Mouse (Mus musculus) midbrain, embryonic 10.5 days (tissue): ENCODE results near the gene Alk. TPM values are rescaled to one million over a fixed set of nuclear protein-coding genes. Genes with fewer than 3 reads are reported as not detected.

ENCODE experiments used
- DNase-seq: peaks from one replicate; pipeline ENCODE4 v3.0.0-alpha.2; 2017; ENCODE audit warnings: low spot score
- H3K27ac ChIP-seq: fragments of 300-500 bp; sonication (generic); replicated peaks from 2 replicates; pipeline ENCODE4 v1.5.1; 2016; ENCODE audit warnings: mild to moderate bottlenecking
- H3K27me3 ChIP-seq: fragments of 300-500 bp; sonication (generic); 2 replicates; pipeline ENCODE4 v1.6.1; 2016; ENCODE audit warnings: low read depth, mild to moderate bottlenecking; ENCODE audit not compliant: poor library complexity, severe bottlenecking
- H3K36me3 ChIP-seq: fragments of 300-500 bp; sonication (generic); 2 replicates; pipeline ENCODE4 v1.6.1; 2016; ENCODE audit warnings: mild to moderate bottlenecking, moderate library complexity
- H3K4me1 ChIP-seq: fragments of 300-500 bp; sonication (generic); 2 replicates; pipeline ENCODE4 v1.6.1; 2016
- H3K4me3 ChIP-seq: fragments of 300-500 bp; sonication (generic); 2 replicates; pipeline ENCODE4 v1.5.1; 2016; ENCODE audit warnings: mild to moderate bottlenecking, moderate library complexity
- H3K9me3 ChIP-seq: fragments of 300-500 bp; sonication (generic); replicated peaks from 2 replicates; pipeline ENCODE4 v1.6.1; 2016; ENCODE audit warnings: mild to moderate bottlenecking
- WGBS: fragments of 180-500 bp; shearing (Covaris S2); methylation state at CpG from one replicate; pipeline ENCODE4 v1.1.7; 2016; 5-methylcytosine and 5-hydroxymethylcytosine counted together
- polyA plus RNA-seq: library from polyadenylated mRNA; unstranded; fragments of >200 nt; fragmentation: Nextera tagmentation; extraction: Ambion mirVana; gene quantifications from 2 replicates; pipeline ENCODE4 v1.2.1, GENCODE M21; 2016

Gene Alk
- polyA plus RNA-seq, 1 experiment from 2014 or later: 0.21 TPM

DNA sequence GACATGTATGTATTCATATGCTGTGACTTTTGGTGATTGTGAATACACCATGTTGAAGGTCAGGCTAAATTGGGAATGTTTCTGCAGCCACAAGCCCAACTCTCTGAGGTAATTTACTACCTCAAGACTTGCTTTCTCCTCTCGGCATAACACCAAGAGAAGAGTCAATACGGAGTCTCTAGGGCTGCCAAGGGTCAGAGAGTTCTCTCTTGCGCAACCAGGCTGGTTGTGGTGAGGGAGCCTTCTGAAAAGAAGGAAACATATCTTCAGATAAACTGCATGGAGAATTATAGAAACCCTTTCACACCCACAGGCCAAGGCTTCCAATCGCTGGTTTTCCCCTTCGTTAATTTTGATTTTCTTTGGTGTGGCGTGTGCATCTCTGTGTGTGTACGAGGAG lies 649.4 kb downstream of the Alk start:
- H3K36me3 ChIP-seq: no peaks in the 10 kb centered on the region
- no peak overlapping the region for H3K4me3 ChIP-seq
- H3K4me1 ChIP-seq: peaks cover 14% of the 10 kb centered on the region
- peaks cover 7% of the 10 kb centered on the region; the same call in 1 of the 2 replicates for H3K27me3 ChIP-seq
- H3K27ac ChIP-seq: no peak overlapping the region
- no peak for DNase-seq
- H3K9me3 ChIP-seq: no peaks in the 10 kb centered on the region
- 93% methylated on average over 7 of the region's 7 CpGs for WGBS

GRCm38 (mm10) chr17:71954217-71954844 lies 650.1 kb downstream of the Alk start:
- no peaks in the 10 kb centered on the region for H3K9me3 ChIP-seq
- peaks cover 7% of the 10 kb centered on the region; the same call in 1 of the 2 replicates for H3K27me3 ChIP-seq
- H3K4me1 ChIP-seq: peaks cover 14% of the 10 kb centered on the region
- no peaks in the 10 kb centered on the region for H3K36me3 ChIP-seq
- no peak overlapping the region for H3K27ac ChIP-seq
- no peak overlapping the region for H3K4me3 ChIP-seq
- no peak for DNase-seq
- WGBS: 88% methylated on average over 15 of the region's 15 CpGs

GRCm38 (mm10) chr17:71950968-71951367 lies 653.5 kb downstream of the Alk start:
- Histone ChIP-seq H3K27ac (no peak overlapping the region), H3K36me3 (no peaks in the 10 kb centered on the region), H3K4me3 (no peak overlapping the region), H3K4me1 (peaks cover 29% of the 10 kb centered on the region), H3K27me3 (peaks cover 7% of the 10 kb centered on the region; the same call in 1 of the 2 replicates), H3K9me3 (no peaks in the 10 kb centered on the region)
- no peak for DNase-seq
- 76% methylated on average over 5 of the region's 5 CpGs for WGBS

- peaks cover 7% of the 10 kb centered on the region; the same call in 1 of the 2 replicates for H3K27me3 ChIP-seq
- no peak overlapping the region for H3K27ac ChIP-seq
- no peaks in the 10 kb centered on the region for H3K9me3 ChIP-seq
- no peak for DNase-seq
- H3K4me1 ChIP-seq: peaks cover 25% of the 10 kb centered on the region
- 83% methylated on average over 5 of the region's 5 CpGs for WGBS
- no peaks in the 10 kb centered on the region for H3K36me3 ChIP-seq
- no peak overlapping the region for H3K4me3 ChIP-seq
Measured at GRCm38 (mm10) chr17:71948687-71949086, 655.7 kb downstream of the Alk start.

GRCm38 (mm10) chr17:71947452-71947851 lies 657.0 kb downstream of the Alk start:
- Histone ChIP-seq H3K9me3 (no peaks in the 10 kb centered on the region), H3K4me3 (peak overlapping the region; percentile 29; the same call in 1 of the 2 replicates)
- 1% methylated on average over 9 of the region's 9 CpGs for WGBS

GRCm38 (mm10) chr17:71944020-71944419 lies 660.4 kb downstream of the Alk start:
- Histone ChIP-seq H3K4me1 (peaks cover 20% of the 10 kb centered on the region), H3K27me3 (no peaks in the 10 kb centered on the region; the same call in 1 of the 2 replicates), H3K4me3 (no peak overlapping the region), H3K9me3 (no peaks in the 10 kb centered on the region), H3K27ac (no peak overlapping the region), H3K36me3 (no peaks in the 10 kb centered on the region)
- WGBS: 82% methylated on average over 5 of the region's 5 CpGs
- DNase-seq: no peak

More at GRCm38 (mm10) chr17:71947452-71947851, 657.0 kb downstream of the Alk start:
- Histone ChIP-seq H3K27me3 (no peaks in the 10 kb centered on the region; the same call in 1 of the 2 replicates), H3K27ac (peak overlapping the region; percentile 75), H3K36me3 (no peaks in the 10 kb centered on the region), H3K4me1 (peaks cover 25% of the 10 kb centered on the region)
- DNase-seq: peak; percentile 46

- no peak for DNase-seq
Measured at GRCm38 (mm10) chr17:71942052-71942451, 662.4 kb downstream of the Alk start.

GRCm38 (mm10) chr17:71941436-71941835 lies 663.0 kb downstream of the Alk start:
- DNase-seq: no peak
- Histone ChIP-seq H3K4me3 (no peak overlapping the region), H3K36me3 (no peaks in the 10 kb centered on the region), H3K4me1 (peaks cover 7% of the 10 kb centered on the region; the same call in 1 of the 2 replicates), H3K9me3 (no peaks in the 10 kb centered on the region), H3K27me3 (no peaks in the 10 kb centered on the region), H3K27ac (peak overlapping the region; percentile 13; the same call in 1 of the 2 replicates)
- WGBS: 48% methylated on average over 6 of the region's 6 CpGs

More at GRCm38 (mm10) chr17:71942052-71942451, 662.4 kb downstream of the Alk start:
- H3K27me3 ChIP-seq: no peaks in the 10 kb centered on the region
- H3K27ac ChIP-seq: no peak overlapping the region
- H3K9me3 ChIP-seq: no peaks in the 10 kb centered on the region
- H3K4me1 ChIP-seq: peaks cover 8% of the 10 kb centered on the region
- no peaks in the 10 kb centered on the region for H3K36me3 ChIP-seq
- H3K4me3 ChIP-seq: no peak overlapping the region

- Histone ChIP-seq H3K4me3 (no peak overlapping the region), H3K36me3 (no peaks in the 10 kb centered on the region), H3K27ac (no peak overlapping the region), H3K9me3 (no peaks in the 10 kb centered on the region), H3K27me3 (no peaks in the 10 kb centered on the region), H3K4me1 (peaks cover 14% of the 10 kb centered on the region)
- DNase-seq: no peak
Measured at GRCm38 (mm10) chr17:71936681-71937080, 667.7 kb downstream of the Alk start.

GRCm38 (mm10) chr17:71935837-71936236 lies 668.6 kb downstream of the Alk start:
- H3K4me3 ChIP-seq: no peak overlapping the region
- no peaks in the 10 kb centered on the region for H3K9me3 ChIP-seq
- 94% methylated on average over 10 of the region's 10 CpGs for WGBS

DNA sequence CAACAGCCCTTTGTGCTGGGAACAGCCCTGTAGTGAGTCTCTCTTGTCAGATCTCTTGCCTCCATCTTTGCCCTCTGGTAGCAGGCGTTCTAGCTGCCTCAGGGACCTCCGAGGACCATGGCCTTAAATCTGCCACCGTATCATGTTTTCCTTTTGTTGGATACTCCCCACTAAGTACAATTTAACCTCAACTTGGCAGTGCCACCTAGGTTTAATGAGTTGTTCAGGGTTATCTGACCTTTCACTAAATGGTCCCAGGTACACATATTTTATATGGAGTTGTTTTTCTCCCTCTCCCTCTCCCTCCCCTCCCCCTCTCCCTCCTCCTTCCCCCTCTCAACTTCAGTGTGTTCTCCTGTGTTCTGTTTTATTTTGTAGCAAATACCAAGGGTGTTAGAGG lies 669.1 kb downstream of the Alk start:
- Histone ChIP-seq H3K27me3 (no peaks in the 10 kb centered on the region), H3K36me3 (no peaks in the 10 kb centered on the region), H3K4me3 (no peak overlapping the region), H3K4me1 (peaks cover 9% of the 10 kb centered on the region; the same call in 1 of the 2 replicates), H3K27ac (no peak overlapping the region), H3K9me3 (no peaks in the 10 kb centered on the region; the same call in 1 of the 2 replicates)
- WGBS: 63% methylated on average over 3 of the region's 3 CpGs
- no peak for DNase-seq

More at GRCm38 (mm10) chr17:71935837-71936236, 668.6 kb downstream of the Alk start:
- no peaks in the 10 kb centered on the region for H3K36me3 ChIP-seq
- H3K4me1 ChIP-seq: peaks cover 9% of the 10 kb centered on the region; the same call in 1 of the 2 replicates
- no peaks in the 10 kb centered on the region for H3K27me3 ChIP-seq
- no peak for DNase-seq
- H3K27ac ChIP-seq: no peak overlapping the region

DNA sequence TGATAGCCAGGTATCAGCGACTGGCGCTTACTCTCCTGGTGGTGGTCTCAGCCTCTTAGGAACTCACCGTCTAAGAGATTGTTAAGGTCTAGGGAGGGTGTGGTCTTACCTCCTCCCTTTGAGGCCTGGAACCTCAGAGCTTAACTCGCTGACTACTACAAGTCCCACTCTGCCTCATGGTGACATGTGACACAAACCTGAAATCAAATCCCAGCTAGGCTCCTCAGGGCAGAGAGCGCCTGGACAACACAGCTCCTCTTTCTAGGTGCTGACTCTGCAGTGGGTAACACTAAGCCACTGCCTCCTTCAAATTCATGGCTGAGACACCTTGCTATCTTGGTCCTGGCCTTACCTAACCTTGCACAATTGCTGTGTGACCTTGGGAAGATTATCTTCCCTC lies 689.5 kb downstream of the Alk start:
- H3K4me1 ChIP-seq: peaks cover 9% of the 10 kb centered on the region
- no peaks in the 10 kb centered on the region for H3K9me3 ChIP-seq
- no peak overlapping the region for H3K4me3 ChIP-seq
- H3K36me3 ChIP-seq: no peaks in the 10 kb centered on the region
- H3K27me3 ChIP-seq: no peaks in the 10 kb centered on the region
- H3K27ac ChIP-seq: no peak overlapping the region
- no peak for DNase-seq
- 82% methylated on average over 5 of the region's 5 CpGs for WGBS

DNA sequence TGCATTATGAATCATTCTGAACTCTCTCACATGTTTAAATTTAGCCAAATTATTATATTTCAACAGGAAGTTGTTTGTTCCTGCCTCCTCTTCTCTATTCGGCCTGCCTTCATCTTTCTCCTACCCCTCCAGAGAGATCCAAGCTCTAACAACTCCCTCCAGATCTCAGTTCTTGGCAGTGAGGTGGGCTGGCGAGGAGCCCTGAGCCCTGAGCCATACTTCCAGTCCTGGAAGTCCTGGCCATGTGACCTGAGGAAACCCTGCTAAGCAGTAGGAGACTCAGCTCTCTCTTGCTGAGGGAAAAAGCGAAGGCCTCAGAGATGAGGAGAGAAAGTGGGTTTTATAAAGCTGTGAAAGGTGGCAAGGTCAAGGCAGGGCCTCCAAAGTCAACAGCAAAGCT lies 689.9 kb downstream of the Alk start:
- H3K27me3 ChIP-seq: no peaks in the 10 kb centered on the region
- no peak overlapping the region for H3K27ac ChIP-seq
- H3K4me1 ChIP-seq: peaks cover 9% of the 10 kb centered on the region
- H3K9me3 ChIP-seq: no peaks in the 10 kb centered on the region
- no peak overlapping the region for H3K4me3 ChIP-seq
- no peak for DNase-seq
- 86% methylated on average over 3 of the region's 3 CpGs for WGBS
- H3K36me3 ChIP-seq: no peaks in the 10 kb centered on the region
